Mouse (Mus musculus): ENCODE data around the gene Piezo1. TPM values are rescaled to one million over a fixed set of nuclear protein-coding genes. Genes with fewer than 3 reads are reported as not detected.

The Piezo1 gene
- polyA plus RNA-seq, 1 experiment from 2014 or later = 27.8 TPM

DNA sequence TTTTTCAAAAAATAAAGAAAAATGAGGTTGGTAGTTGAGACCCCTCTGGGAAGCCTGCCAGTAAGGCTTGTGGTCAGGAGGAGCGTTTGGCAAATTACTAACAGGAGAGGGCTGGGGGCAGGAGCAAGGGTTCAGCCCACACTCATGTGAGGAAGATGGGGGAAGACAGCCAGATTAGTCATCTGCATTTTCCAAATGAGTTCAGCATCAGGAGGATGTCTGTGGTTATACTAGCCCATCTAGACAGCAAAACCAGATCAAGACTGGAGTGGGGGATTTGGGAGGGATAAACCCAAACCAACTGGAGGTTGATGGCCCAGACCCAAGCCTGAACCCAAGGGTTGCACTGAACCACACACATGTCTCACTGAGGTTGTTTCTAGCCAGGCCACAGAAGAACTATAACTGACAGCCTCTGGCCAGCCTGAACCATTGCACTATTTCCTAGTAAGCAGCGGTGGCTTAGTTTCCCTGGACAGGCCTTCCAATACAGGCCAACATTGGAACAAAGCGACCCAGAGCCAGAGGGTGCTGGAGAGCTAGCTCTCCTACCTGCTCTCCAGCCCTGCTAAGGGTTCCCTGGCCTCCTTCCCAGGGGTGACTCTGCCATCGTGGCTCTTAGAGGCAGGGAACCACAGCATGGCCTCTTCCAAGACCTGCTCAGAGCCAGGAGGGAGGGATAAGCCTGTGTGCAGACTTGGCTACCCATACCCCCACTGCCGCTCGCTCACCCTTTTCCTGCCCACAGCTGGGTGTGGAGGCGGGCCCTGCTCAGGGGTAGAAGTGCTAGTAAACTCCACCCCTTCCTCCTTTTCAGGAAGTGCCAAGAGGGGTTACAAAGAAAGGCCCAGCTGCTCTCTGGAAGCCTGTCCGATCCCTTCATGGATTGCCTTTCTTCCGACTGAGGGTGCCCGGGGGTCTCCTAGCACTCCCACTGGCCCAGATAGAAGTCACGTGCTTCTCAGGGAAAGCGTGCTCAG is 5.2 kb upstream of the Piezo1 start:
- Histone ChIP-seq H3K27ac (ENCODE audit: poor library complexity, severe bottlenecking) (peak overlapping the region; percentile 46), H3K36me3 (no peaks in the 10 kb centered on the region), H3K27me3 (replicated peaks) (no peaks in the 10 kb centered on the region), H3K9ac (no peak overlapping the region), H3K4me1 (replicated peaks) (peaks cover 31% of the 10 kb centered on the region), H3K4me2 (0 out of 2 replicates have a peak overlapping the region, but pooled peaks have one; percentile 20), H3K9me3 (replicated peaks) (no peaks in the 10 kb centered on the region), H3K4me3 (no peak overlapping the region)
- 55% methylated on average over 12 of the region's 12 CpGs for WGBS
- peak; percentile 69 for ATAC-seq (ENCODE audit: insufficient number of reproducible peaks, low FRiP score)

DNA sequence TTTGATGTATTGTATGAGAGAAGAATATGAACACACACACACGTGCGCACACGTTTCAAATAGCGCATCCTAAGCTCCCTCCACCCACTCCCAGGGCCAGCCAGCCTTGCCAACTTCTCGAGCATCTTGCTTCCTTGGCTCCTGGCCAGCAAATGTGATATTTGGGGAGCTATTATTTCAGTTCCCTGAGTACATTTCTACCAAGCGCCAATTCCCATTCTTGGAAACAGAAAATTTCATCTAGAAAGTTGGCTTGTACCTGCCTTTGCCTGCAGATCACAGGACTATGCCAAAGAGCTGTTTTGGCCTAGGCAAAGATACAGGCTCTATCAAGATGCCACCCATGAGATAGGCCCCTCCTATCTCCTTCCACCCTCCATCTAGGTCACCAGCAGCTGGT is 3.7 kb upstream of the Piezo1 start:
- Histone ChIP-seq H3K36me3 (no peaks in the 10 kb centered on the region), H3K4me1 (replicated peaks) (peaks cover 36% of the 10 kb centered on the region), H3K9me3 (replicated peaks) (no peaks in the 10 kb centered on the region), H3K4me2 (no peak overlapping the region), H3K4me3 (no peak overlapping the region), H3K9ac (no peak overlapping the region), H3K27me3 (replicated peaks) (no peaks in the 10 kb centered on the region), H3K27ac (ENCODE audit: poor library complexity, severe bottlenecking) (no peak overlapping the region)
- ATAC-seq (ENCODE audit: insufficient number of reproducible peaks, low FRiP score) = no peak
- WGBS = 78% methylated on average over 6 of the region's 6 CpGs

DNA sequence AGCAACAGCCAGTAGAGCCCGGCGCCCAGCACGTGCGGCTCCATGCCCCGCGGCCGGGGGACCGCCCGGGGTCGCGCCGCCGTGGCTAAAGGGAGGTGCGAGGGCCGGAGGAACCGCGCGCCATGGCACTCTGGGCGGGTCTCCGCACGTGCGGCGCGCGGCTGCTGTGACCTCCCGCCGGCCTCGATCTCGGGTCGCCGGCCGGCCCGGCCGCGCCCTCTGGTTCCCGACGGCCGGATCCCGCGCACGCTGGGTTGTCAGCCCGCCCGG is 199 bp downstream of the Piezo1 start:
- Histone ChIP-seq H3K27ac (ENCODE audit: poor library complexity, severe bottlenecking) (peak overlapping the region; percentile 86), H3K4me3 (peak overlapping the region; percentile 70), H3K27me3 (replicated peaks) (no peaks in the 10 kb centered on the region), H3K36me3 (no peaks in the 10 kb centered on the region), H3K9ac (peak overlapping the region; percentile 91), H3K4me1 (replicated peaks) (peaks cover 41% of the 10 kb centered on the region), H3K4me2 (peak overlapping the region; percentile 75), H3K9me3 (replicated peaks) (no peaks in the 10 kb centered on the region)
- under 1% methylated on average over 34 of the region's 43 CpGs for WGBS
- ATAC-seq (ENCODE audit: insufficient number of reproducible peaks, low FRiP score) = no peak; the same call in 1 of the 2 replicates

DNA sequence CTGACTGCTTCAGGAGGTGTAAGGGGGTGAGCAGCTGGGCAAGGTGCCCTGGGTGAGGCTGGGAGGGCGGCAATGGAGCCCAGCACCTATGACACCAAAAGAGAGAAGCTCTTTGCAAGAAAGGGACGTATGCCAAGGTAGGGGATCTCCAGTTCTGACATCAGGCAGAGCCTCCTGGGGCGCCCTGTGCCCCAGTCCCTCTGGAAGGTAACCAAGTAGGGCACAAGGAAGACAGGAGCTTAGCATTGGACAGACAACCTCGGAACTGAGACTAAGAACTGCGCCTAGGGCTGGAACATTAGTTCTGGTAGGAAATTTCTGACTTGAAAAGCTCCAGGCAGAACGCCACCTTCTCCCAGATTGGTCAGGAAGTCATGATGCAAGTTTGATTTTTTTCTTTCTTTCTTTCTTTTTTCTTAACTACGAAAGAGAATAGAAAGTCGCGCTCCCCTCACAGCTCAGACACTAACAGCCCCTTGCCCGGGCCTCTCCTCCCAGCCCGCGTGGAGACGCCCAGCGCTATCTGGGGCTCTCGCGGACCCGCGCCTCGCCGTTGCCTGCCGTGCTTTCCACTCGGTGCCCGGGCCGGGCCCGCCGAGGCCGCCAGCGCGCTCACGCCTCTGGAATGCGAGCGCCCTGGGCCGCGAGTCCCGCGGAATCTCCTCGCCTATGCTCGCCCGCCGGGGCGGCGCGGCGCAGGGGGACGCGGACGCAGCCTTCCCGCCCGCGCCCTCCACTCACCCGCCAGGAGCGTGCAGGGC is 715 bp downstream of the Piezo1 start:
- Histone ChIP-seq H3K36me3 (no peaks in the 10 kb centered on the region), H3K4me3 (peak overlapping the region; percentile 70), H3K4me1 (replicated peaks) (peaks cover 45% of the 10 kb centered on the region), H3K27ac (ENCODE audit: poor library complexity, severe bottlenecking) (peak overlapping the region; percentile 86), H3K9ac (peak overlapping the region; percentile 91), H3K4me2 (peak overlapping the region; percentile 75), H3K9me3 (replicated peaks) (no peaks in the 10 kb centered on the region), H3K27me3 (replicated peaks) (no peaks in the 10 kb centered on the region)
- 2% methylated on average over 51 of the region's 52 CpGs for WGBS
- peak; percentile 12 for ATAC-seq (ENCODE audit: insufficient number of reproducible peaks, low FRiP score)

DNA sequence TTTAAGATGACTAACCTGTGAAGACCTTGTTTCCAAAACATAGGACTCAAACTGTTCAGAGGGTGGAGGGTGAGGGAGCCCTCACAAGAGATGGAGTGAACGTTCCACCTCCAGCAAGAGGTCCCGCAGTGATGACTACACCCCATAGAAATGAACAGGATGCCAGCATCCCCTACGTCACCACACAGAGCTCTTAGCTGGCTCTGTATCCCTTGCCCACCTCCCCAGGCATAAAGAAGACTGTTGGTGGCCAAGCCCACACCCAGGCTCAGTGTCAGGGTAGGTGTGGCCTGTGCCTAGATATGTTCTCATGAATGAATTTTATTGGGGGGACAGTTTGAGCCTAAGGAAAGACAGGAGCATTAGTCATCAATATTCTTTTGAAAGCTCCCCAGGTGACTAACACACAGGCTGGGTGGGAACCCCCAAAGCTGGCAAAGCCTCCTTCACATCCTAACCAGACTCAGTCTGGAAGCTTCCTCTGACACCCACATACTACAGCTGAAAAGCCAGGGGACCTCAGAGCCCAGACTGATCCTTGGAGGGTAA is 2.2 kb downstream of the Piezo1 start:
- Histone ChIP-seq H3K27me3 (replicated peaks) (no peaks in the 10 kb centered on the region), H3K9ac (0 out of 2 replicates have a peak overlapping the region, but pooled peaks have one; percentile 47), H3K36me3 (no peaks in the 10 kb centered on the region), H3K4me3 (peak overlapping the region; percentile 70), H3K4me2 (peak overlapping the region; percentile 75), H3K27ac (ENCODE audit: poor library complexity, severe bottlenecking) (peak overlapping the region; percentile 82; the same call in 1 of the 2 replicates), H3K9me3 (replicated peaks) (no peaks in the 10 kb centered on the region), H3K4me1 (replicated peaks) (peaks cover 54% of the 10 kb centered on the region)
- WGBS = 64% methylated on average over 3 of the region's 3 CpGs
- no peak for ATAC-seq (ENCODE audit: insufficient number of reproducible peaks, low FRiP score)

DNA sequence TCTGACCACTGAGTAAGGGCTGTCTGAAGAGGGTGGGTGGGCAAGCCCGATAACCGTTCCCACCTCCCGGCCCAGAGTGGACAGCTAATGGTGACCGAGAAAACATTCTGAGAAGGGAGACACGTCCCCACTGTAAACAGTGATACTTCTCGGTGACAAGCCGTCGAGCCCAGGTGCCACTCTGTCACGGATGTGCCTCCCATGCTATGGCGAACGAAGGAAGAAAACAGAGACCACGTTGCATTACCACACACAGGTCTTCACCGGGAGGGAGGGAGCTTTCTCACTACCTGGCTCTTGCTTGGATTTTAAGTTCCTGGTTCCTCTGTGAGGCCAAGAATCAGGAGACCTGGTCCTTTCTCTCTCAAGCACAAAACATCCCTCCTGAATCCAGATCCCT is 2.8 kb downstream of the Piezo1 start:
- H3K36me3 ChIP-seq = 0 out of 2 replicates have a peak, but pooled peaks cover 6% of the 10 kb centered on the region
- peak overlapping the region; percentile 12; the same call in 1 of the 2 replicates for H3K9ac ChIP-seq
- H3K4me3 ChIP-seq = peak overlapping the region; percentile 70
- ATAC-seq (ENCODE audit: insufficient number of reproducible peaks, low FRiP score) = no peak
- H3K9me3 ChIP-seq (replicated peaks) = no peaks in the 10 kb centered on the region
- H3K27me3 ChIP-seq (replicated peaks) = no peaks in the 10 kb centered on the region
- peak overlapping the region; percentile 82 for H3K27ac ChIP-seq (ENCODE audit: poor library complexity, severe bottlenecking)
- H3K4me1 ChIP-seq (replicated peaks) = peaks cover 54% of the 10 kb centered on the region
- 63% methylated on average over 13 of the region's 13 CpGs for WGBS
- H3K4me2 ChIP-seq = peak overlapping the region; percentile 75

DNA sequence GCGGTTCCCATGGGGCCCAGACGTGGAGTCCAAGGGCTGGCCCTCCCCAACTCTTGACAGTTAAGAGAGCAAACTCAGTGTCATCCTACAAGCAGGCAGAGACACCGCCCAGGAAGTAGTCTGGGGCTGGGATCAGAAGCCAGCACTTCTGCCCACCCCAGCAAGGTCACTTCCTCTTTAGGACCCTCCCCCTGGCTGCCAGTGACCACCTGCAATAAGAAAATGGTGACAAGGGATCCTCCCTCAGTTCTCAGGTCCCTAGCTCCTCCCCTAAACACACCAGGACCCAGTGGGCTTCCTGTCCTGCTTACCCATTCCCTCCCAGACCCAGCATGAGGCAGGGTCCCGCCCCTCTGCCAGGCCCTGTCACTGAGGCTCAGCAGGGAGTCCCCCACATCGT is 3.3 kb downstream of the Piezo1 start:
- H3K4me3 ChIP-seq = peak overlapping the region; percentile 70
- H3K4me1 ChIP-seq (replicated peaks) = peaks cover 54% of the 10 kb centered on the region
- H3K27me3 ChIP-seq (replicated peaks) = no peaks in the 10 kb centered on the region
- peak; percentile 70 for ATAC-seq (ENCODE audit: insufficient number of reproducible peaks, low FRiP score)
- H3K4me2 ChIP-seq = peak overlapping the region; percentile 75
- H3K9ac ChIP-seq = peak overlapping the region; percentile 12; the same call in 1 of the 2 replicates
- 32% methylated on average over 5 of the region's 5 CpGs for WGBS
- peak overlapping the region; percentile 82 for H3K27ac ChIP-seq (ENCODE audit: poor library complexity, severe bottlenecking)
- 0 out of 2 replicates have a peak, but pooled peaks cover 10% of the 10 kb centered on the region for H3K36me3 ChIP-seq
- H3K9me3 ChIP-seq (replicated peaks) = no peaks in the 10 kb centered on the region

DNA sequence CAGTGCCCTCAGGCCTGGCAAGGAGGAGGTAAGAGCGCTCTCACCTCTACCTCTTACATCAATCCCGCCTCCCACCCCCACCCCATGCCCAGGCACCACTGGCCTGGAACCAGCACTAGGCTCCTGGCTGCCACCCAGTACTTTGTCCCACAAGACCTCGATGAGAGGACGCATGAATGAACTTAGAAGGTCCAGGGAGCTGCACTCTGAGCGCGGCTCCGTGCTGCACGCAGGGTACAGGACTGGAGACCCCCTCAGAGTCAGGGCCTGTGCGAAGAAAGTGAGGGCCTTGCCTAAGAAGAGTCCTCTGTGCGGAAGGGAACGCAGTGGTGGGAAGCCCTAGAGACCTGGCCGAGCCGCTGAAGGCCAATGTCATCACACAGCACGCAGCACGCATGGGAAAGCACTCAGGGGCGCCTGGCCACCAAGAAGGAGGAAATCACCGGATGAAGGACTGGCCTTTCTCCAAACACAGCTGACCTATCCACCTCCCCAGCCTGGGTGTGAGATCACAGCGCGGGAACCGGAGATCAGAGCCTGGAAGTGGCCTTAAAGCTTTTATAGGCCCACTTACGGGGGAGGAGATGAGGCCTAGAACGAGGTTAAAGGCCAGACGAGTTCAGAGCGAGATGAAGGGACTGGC is 4.2 kb downstream of the Piezo1 start:
- H3K4me1 ChIP-seq (replicated peaks) = peaks cover 61% of the 10 kb centered on the region
- no peaks in the 10 kb centered on the region for H3K9me3 ChIP-seq (replicated peaks)
- no peaks in the 10 kb centered on the region for H3K27me3 ChIP-seq (replicated peaks)
- H3K9ac ChIP-seq = peak overlapping the region; percentile 46
- peak overlapping the region; percentile 82 for H3K27ac ChIP-seq (ENCODE audit: poor library complexity, severe bottlenecking)
- peak overlapping the region; percentile 70 for H3K4me3 ChIP-seq
- no peak for ATAC-seq (ENCODE audit: insufficient number of reproducible peaks, low FRiP score)
- 41% methylated on average over 24 of the region's 24 CpGs for WGBS
- peak overlapping the region; percentile 75 for H3K4me2 ChIP-seq
- H3K36me3 ChIP-seq = 0 out of 2 replicates have a peak, but pooled peaks cover 12% of the 10 kb centered on the region

DNA sequence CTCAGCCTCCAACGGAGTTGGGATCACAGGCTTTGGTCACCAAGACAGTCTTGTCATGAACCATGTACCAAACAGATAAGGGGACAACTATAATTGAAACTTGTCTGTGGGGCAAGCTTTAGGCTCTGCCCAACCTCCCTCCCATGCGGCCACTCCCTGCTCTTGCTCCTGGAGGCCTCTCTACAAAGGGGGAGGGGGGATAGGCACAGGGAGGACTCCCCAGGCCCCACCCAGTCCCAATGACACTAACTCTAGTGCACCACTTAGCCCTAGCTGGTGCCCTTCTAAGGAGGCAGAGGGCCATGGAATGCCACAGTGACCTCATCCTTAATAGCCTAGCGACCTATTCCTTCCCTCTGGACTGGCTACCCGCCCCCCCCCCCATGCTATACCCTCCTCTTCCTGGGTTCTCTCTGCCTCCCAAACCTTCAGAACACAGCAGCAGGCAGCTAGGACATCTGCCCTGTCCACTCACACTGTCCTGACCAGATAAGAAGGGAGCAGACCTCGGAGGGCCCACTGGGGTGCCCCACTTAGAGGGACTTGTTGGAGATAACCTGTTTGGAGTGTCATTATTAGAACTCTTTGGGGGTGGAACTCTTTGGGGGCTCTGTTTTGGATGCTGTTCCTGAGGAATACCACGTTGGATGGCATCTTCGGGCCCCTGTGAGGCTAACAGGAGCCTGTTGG is 4.9 kb downstream of the Piezo1 start:
- Histone ChIP-seq H3K27ac (ENCODE audit: poor library complexity, severe bottlenecking) (peak overlapping the region; percentile 82), H3K4me2 (peak overlapping the region; percentile 75), H3K9ac (peak overlapping the region; percentile 46), H3K4me3 (peak overlapping the region; percentile 70; the same call in 1 of the 2 replicates), H3K27me3 (replicated peaks) (no peaks in the 10 kb centered on the region), H3K9me3 (replicated peaks) (no peaks in the 10 kb centered on the region), H3K4me1 (replicated peaks) (peaks cover 68% of the 10 kb centered on the region), H3K36me3 (0 out of 2 replicates have a peak, but pooled peaks cover 12% of the 10 kb centered on the region)
- peak; percentile 78 for ATAC-seq (ENCODE audit: insufficient number of reproducible peaks, low FRiP score)
- 45% methylated on average over 6 of the region's 7 CpGs for WGBS

DNA sequence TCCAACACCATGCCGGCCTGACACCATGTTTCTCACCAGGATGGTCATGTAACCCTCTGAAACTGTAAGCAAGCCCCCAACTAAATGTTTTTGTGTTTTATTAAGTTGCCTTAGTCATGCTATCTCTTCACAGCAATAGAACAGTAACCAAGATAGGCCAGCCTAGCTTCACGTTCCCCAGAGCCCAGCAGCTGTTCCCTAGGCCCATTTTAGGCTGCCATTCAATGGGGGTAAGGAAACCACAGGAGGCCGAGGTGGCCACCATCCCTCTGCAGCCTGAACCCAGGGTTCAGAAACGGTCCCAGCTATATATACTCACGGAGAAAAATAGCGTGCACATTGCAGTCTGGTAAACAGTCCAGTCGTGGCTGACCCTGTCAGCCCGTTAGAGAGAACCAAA is 7.0 kb downstream of the Piezo1 start:
- Histone ChIP-seq H3K27me3 (replicated peaks) (no peaks in the 10 kb centered on the region), H3K36me3 (0 out of 2 replicates have a peak, but pooled peaks cover 12% of the 10 kb centered on the region), H3K9me3 (replicated peaks) (no peaks in the 10 kb centered on the region), H3K4me1 (replicated peaks) (peaks cover 65% of the 10 kb centered on the region), H3K27ac (ENCODE audit: poor library complexity, severe bottlenecking) (no peak overlapping the region), H3K4me2 (no peak overlapping the region), H3K9ac (no peak overlapping the region), H3K4me3 (no peak overlapping the region)
- whole genome bisulfite sequencing = 87% methylated on average over 8 of the region's 8 CpGs
- ATAC-seq (ENCODE audit: insufficient number of reproducible peaks, low FRiP score) = no peak
